Mouse (Mus musculus) CD4-positive helper T cell, adult 2 months (primary cell): Measurements from ENCODE around the gene Zfp763.
A peak's percentile ranks its signal among the peaks of the same experiment; 100 is the strongest.
"Not testable (repeated sequence)": the region's sequence is repeated elsewhere in the genome, so short reads cannot be mapped to it uniquely, and the experiment has no call there.

Source experiments
- DNase-seq: peaks from one replicate; pipeline ENCODE4 v3.0.0-alpha.2; 2012; ENCODE audit warnings: low read depth, missing footprints, low spot score

Zfp763 gene

GRCm38 (mm10) chr17:33032900-33033891 lies at the start of gene Zfp763:
TSS of gene Zfp763 (minus strand) at chr17:33033402.
- peak; percentile 85 for DNase-seq

- DNase-seq = no peak
Observed at GRCm38 (mm10) chr17:33067958-33068357, 34.8 kb upstream of the Zfp763 start, which contains the start of gene 4921501E09Rik. TSS of gene 4921501E09Rik (minus strand) at chr17:33068058.

- no peak for DNase-seq
Observed at GRCm38 (mm10) chr17:33063001-33063400, 29.8 kb upstream of the Zfp763 start.

- DNase-seq = no peak
Observed at GRCm38 (mm10) chr17:33058791-33059190, 25.6 kb upstream of the Zfp763 start.

GRCm38 (mm10) chr17:33032376-33032775 lies 826 bp downstream of the Zfp763 start:
- no peak for DNase-seq

GRCm38 (mm10) chr17:33020434-33020833 lies 12.8 kb downstream of the Zfp763 start:
- DNase-seq = not testable (repeated sequence)

- peak; percentile 8 for DNase-seq
Observed at GRCm38 (mm10) chr17:33008337-33008736, 24.9 kb downstream of the Zfp763 start.

GRCm38 (mm10) chr17:32998492-32998891 lies 34.7 kb downstream of the Zfp763 start:
- no peak for DNase-seq

GRCm38 (mm10) chr17:32992699-32993474 lies 40.3 kb downstream of the Zfp763 start, which contains the start of gene Zfp952:
TSS of gene Zfp952 (plus strand) at chr17:32993129.
- DNase-seq = peak; percentile 93

GRCm38 (mm10) chr17:32991965-32992698 lies 41.1 kb downstream of the Zfp763 start:
- DNase-seq = peak; percentile 57

GRCm38 (mm10) chr17:32986301-32986700 lies 46.9 kb downstream of the Zfp763 start:
- no peak for DNase-seq

GRCm38 (mm10) chr17:32981361-32981760 lies 51.8 kb downstream of the Zfp763 start:
- no peak for DNase-seq
